Mouse (Mus musculus): ENCODE results near the gene Glrx5.

- TF ChIP-seq CTCF (conservative IDR thresholded peaks at IDR 0.05; ENCODE audit: low read length) (no peak), POU5F1 (IDR thresholded peaks at IDR 0.05; ENCODE audit: borderline replicate concordance, low read length) (no peak)
These were observed 35.3 kb upstream of the Glrx5 start for GRCm38 (mm10) chr12:104997159-104997558.

All from E14TG2a.4 (cell line).